Mouse (Mus musculus) neural tube, embryonic 11.5 days (tissue): ENCODE results near the gene Trpc4ap. TPM values are rescaled to one million over a fixed set of nuclear protein-coding genes. Genes with fewer than 3 reads are reported as not detected.
A peak's percentile ranks its signal among the peaks of the same experiment; 100 is the strongest.
"Not testable (repeated sequence)": the region's sequence is repeated elsewhere in the genome, so short reads cannot be mapped to it uniquely, and the experiment has no call there.

Experiments used
- ATAC-seq: fragments of 200-750 bp; cut with Nextera tagmentation; 2 replicates; pipeline ENCODE4 v1.8.0; 2017; ENCODE audit warnings: moderate number of reproducible peaks, mild to moderate bottlenecking, moderate TSS enrichment, moderate library complexity; ENCODE audit not compliant: insufficient read depth, low FRiP score, low TSS enrichment
- DNase-seq: peaks from one replicate; pipeline ENCODE4 v3.0.0-alpha.2; 2015; ENCODE audit warnings: low spot score
- H3K27ac ChIP-seq: fragments of 300-500 bp; sonication (generic); 2 replicates; pipeline ENCODE4 v1.5.1; 2014; ENCODE audit warnings: low read depth, mild to moderate bottlenecking, low read length
- H3K27me3 ChIP-seq: fragments of 300-500 bp; sonication (generic); 2 replicates; pipeline ENCODE4 v1.6.1; 2014; ENCODE audit warnings: mild to moderate bottlenecking, low read length, mixed read lengths; ENCODE audit not compliant: control insufficient read depth, insufficient read depth
- H3K36me3 ChIP-seq: fragments of 300-500 bp; sonication (generic); 2 replicates; pipeline ENCODE4 v1.6.1; 2014; ENCODE audit warnings: mild to moderate bottlenecking, low read length, moderate library complexity, mixed read lengths; ENCODE audit not compliant: control insufficient read depth, insufficient read depth
- H3K4me1 ChIP-seq: fragments of 300-500 bp; sonication (generic); 2 replicates; pipeline ENCODE4 v1.6.1; 2014; ENCODE audit warnings: low read length, mixed read lengths; ENCODE audit not compliant: control insufficient read depth, insufficient read depth
- H3K4me2 ChIP-seq: fragments of 300-500 bp; sonication (generic); 2 replicates; pipeline ENCODE4 v1.6.1; 2014; ENCODE audit warnings: low read depth, mild to moderate bottlenecking, moderate library complexity
- H3K4me3 ChIP-seq: fragments of 300-500 bp; sonication (generic); 2 replicates; pipeline ENCODE4 v1.5.1; 2014; ENCODE audit warnings: low read depth, low read length
- H3K9ac ChIP-seq: fragments of 300-500 bp; sonication (generic); 2 replicates; pipeline ENCODE4 v1.6.1; 2014; ENCODE audit warnings: mild to moderate bottlenecking, low read length
- H3K9me3 ChIP-seq: fragments of 300-500 bp; sonication (generic); 2 replicates; pipeline ENCODE4 v1.6.1; 2016; ENCODE audit warnings: low read length; ENCODE audit not compliant: control insufficient read depth
- WGBS: fragments of 180-500 bp; shearing (Covaris S2); extraction: QIAGEN DNeasy Blood & Tissue Kit; methylation state at CpG from one replicate; pipeline ENCODE4 v1.1.7; 2014; 5-methylcytosine and 5-hydroxymethylcytosine counted together
- polyA plus RNA-seq: library from polyadenylated mRNA; unstranded; fragments of >200 nt; fragmentation: Nextera tagmentation; extraction: Ambion mirVana; gene quantifications from 2 replicates; pipeline ENCODE4 v1.2.1, GENCODE M21; 2014

Trpc4ap gene
- polyA plus RNA-seq, 1 experiment from 2014 or later: 166 TPM

DNA sequence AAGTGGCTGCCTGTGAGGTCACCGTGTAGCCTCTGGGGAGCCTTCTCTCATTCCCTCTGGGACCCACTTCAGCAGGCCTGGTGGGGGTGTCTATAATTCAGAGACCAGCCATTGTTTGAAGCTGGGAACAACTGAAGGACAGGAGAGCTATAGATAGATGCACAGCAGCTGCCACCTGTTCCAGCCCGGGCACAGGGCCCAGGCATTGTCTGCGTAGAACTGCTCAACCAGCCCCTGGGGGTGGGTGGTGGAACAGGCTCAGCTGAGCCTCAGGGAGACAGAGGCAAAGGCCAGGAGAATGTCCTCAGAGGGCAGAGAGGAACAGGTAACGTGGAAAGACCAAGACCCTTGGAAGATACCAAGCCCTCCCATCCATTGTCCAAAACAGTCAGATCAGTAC lies 85.8 kb downstream of the Trpc4ap start:
- WGBS: 77% methylated on average over 4 of the region's 4 CpGs
- Histone ChIP-seq H3K9me3 (no peaks in the 10 kb centered on the region), H3K27me3 (no peaks in the 10 kb centered on the region), H3K4me2 (no peak overlapping the region), H3K36me3 (no peaks in the 10 kb centered on the region), H3K27ac (no peak overlapping the region), H3K9ac (no peak overlapping the region), H3K4me3 (no peak overlapping the region), H3K4me1 (no peaks in the 10 kb centered on the region)
- ATAC-seq (no peak), DNase-seq (no peak)

GRCm38 (mm10) chr2:155605236-155605589 lies 87.0 kb downstream of the Trpc4ap start:
- not testable (repeated sequence) for H3K36me3 ChIP-seq, H3K9ac ChIP-seq, H3K27me3 ChIP-seq, H3K27ac ChIP-seq, H3K9me3 ChIP-seq, ATAC-seq, H3K4me1 ChIP-seq, H3K4me2 ChIP-seq, DNase-seq, H3K4me3 ChIP-seq
- WGBS: 84% methylated on average over 4 of the region's 4 CpGs

GRCm38 (mm10) chr2:155604560-155605235 lies 87.5 kb downstream of the Trpc4ap start:
- Histone ChIP-seq H3K27me3 (no peaks in the 10 kb centered on the region), H3K4me1 (no peaks in the 10 kb centered on the region), H3K36me3 (no peaks in the 10 kb centered on the region), H3K4me3 (no peak overlapping the region), H3K4me2 (no peak overlapping the region), H3K9ac (no peak overlapping the region), H3K27ac (no peak overlapping the region), H3K9me3 (no peaks in the 10 kb centered on the region)
- DNase-seq (no peak), ATAC-seq (no peak)
- WGBS: 51% methylated on average over 10 of the region's 10 CpGs

GRCm38 (mm10) chr2:155603707-155604106 lies 88.5 kb downstream of the Trpc4ap start:
- Histone ChIP-seq H3K9me3 (no peaks in the 10 kb centered on the region), H3K4me2 (no peak overlapping the region), H3K27ac (no peak overlapping the region), H3K36me3 (no peaks in the 10 kb centered on the region), H3K27me3 (no peaks in the 10 kb centered on the region), H3K9ac (no peak overlapping the region), H3K4me1 (no peaks in the 10 kb centered on the region), H3K4me3 (no peak overlapping the region)
- WGBS: 59% methylated on average over 3 of the region's 3 CpGs
- ATAC-seq: no peak
- DNase-seq: no peak

DNA sequence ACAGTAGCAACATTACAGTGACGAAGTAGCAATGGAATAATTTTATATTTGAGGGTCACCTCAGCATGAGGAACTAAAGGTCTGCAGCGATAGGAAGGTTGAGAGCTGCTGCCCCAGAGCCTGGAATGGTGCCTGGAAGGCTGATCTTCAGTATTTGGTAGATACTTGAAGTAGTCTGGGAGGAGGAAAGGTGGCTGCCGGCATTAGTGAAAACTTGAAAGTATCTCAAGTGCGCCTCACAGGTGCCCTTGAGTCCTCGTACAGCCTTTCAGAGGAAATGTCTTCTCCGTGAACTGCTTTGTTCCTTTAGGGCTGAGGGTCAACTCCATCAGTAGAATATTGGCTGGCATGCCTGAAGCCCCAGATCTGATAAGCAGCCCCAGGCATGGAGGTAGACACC lies 96.7 kb downstream of the Trpc4ap start:
- Histone ChIP-seq H3K9me3 (no peaks in the 10 kb centered on the region), H3K9ac (no peak overlapping the region), H3K36me3 (no peaks in the 10 kb centered on the region), H3K27ac (no peak overlapping the region), H3K4me1 (peaks cover 5% of the 10 kb centered on the region; the same call in 1 of the 2 replicates), H3K4me3 (no peak overlapping the region), H3K4me2 (no peak overlapping the region), H3K27me3 (no peaks in the 10 kb centered on the region)
- no peak for ATAC-seq
- DNase-seq: no peak
- 80% methylated on average over 6 of the region's 6 CpGs for WGBS

DNA sequence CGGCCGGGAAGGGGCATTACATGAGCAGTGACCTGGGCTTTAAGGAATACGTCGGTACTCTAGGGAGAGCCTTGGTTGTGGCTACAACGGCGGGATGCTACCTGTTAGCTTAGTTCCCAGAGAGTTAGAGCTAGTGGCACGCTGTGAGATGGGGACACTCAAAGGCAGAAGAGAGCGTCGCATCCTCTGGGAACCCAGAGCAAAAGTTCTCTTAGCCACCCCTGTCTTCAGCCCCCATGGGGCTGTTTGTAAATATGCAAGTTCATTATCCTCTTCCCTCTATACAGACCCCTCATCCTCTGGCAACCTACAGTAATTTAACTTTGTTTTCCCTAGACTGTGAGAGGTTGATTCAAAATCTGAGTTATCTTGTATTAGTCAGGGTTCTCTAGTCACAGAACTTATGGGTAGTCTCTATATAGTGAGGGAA lies 99.3 kb downstream of the Trpc4ap start:
- no peaks in the 10 kb centered on the region for H3K27me3 ChIP-seq
- H3K9me3 ChIP-seq: no peaks in the 10 kb centered on the region
- H3K27ac ChIP-seq: no peak overlapping the region
- under 1% methylated on average over 9 of the region's 9 CpGs for WGBS
- H3K4me3 ChIP-seq: peak overlapping the region; percentile 51
- H3K4me1 ChIP-seq: peaks cover 5% of the 10 kb centered on the region; the same call in 1 of the 2 replicates
- H3K9ac ChIP-seq: peak overlapping the region; percentile 52
- ATAC-seq (peak; percentile 89), DNase-seq (no peak)
- no peaks in the 10 kb centered on the region for H3K36me3 ChIP-seq
- H3K4me2 ChIP-seq: peak overlapping the region; percentile 46

- H3K36me3 ChIP-seq: no peaks in the 10 kb centered on the region
- DNase-seq: peak; percentile 100
- H3K27ac ChIP-seq: peak within 1 kb of the TSS; percentile 17; the same call in 1 of the 2 replicates
- ATAC-seq: peak; percentile 84
- H3K9ac ChIP-seq: peak within 1 kb of the TSS; percentile 52
- under 1% methylated on average over 53 of the region's 53 CpGs for WGBS
- H3K4me3 ChIP-seq: peak within 1 kb of the TSS; percentile 51
- peaks cover 5% of the 10 kb centered on the region; the same call in 1 of the 2 replicates for H3K4me1 ChIP-seq
- H3K4me2 ChIP-seq: peak within 1 kb of the TSS; percentile 46
- no peaks in the 10 kb centered on the region for H3K27me3 ChIP-seq
- no peaks in the 10 kb centered on the region for H3K9me3 ChIP-seq
Measured at GRCm38 (mm10) chr2:155592137-155592853, 99.9 kb downstream of the Trpc4ap start, which contains the start of gene Gss. Gene Gss, minus strand, starts transcription at chr2:155592810.

GRCm38 (mm10) chr2:155591676-155592075 lies 100.5 kb downstream of the Trpc4ap start:
- peak overlapping the region; percentile 46 for H3K4me2 ChIP-seq
- no peaks in the 10 kb centered on the region for H3K36me3 ChIP-seq
- H3K27me3 ChIP-seq: no peaks in the 10 kb centered on the region
- ATAC-seq (no peak), DNase-seq (no peak)
- peak overlapping the region; percentile 51 for H3K4me3 ChIP-seq
- no peak overlapping the region for H3K27ac ChIP-seq
- peak overlapping the region; percentile 52 for H3K9ac ChIP-seq
- no peaks in the 10 kb centered on the region for H3K9me3 ChIP-seq
- H3K4me1 ChIP-seq: peaks cover 5% of the 10 kb centered on the region; the same call in 1 of the 2 replicates
- WGBS: 7% methylated on average over 6 of the region's 6 CpGs

DNA sequence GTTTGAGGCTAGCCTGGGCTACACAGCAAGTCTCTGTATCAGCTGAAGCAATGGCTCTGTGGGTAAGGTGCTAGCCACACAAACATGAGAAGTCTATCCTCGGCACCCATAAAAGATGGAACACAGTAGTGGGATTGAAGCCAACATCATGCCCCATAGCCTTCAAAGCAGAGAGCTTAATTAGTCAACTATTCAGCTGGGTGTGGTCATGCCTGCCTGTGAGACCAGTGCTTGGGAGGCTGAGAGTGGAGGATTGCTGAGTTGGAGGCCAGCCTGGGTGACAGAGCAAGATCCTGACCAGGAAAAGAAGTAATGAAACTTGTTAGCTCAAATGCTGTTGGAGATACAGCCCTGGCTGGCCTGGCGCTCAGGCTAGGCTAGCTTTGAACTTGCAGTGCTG lies 101.3 kb downstream of the Trpc4ap start:
- DNase-seq (no peak), ATAC-seq (no peak)
- H3K36me3 ChIP-seq: no peaks in the 10 kb centered on the region
- H3K9ac ChIP-seq: no peak overlapping the region
- H3K27ac ChIP-seq: no peak overlapping the region
- peaks cover 5% of the 10 kb centered on the region; the same call in 1 of the 2 replicates for H3K4me1 ChIP-seq
- no peaks in the 10 kb centered on the region for H3K27me3 ChIP-seq
- 84% methylated on average over 2 of the region's 2 CpGs for WGBS
- no peaks in the 10 kb centered on the region for H3K9me3 ChIP-seq
- H3K4me3 ChIP-seq: no peak overlapping the region
- H3K4me2 ChIP-seq: no peak overlapping the region
